Mouse (Mus musculus) right cerebral cortex, postnatal 25 days (tissue): ENCODE data around the gene Arl6ip4.

ENCODE experiments used
- DNase-seq: peaks from one replicate; pipeline ENCODE4 v3.0.0; 2022

The Arl6ip4 gene

GRCm38 (mm10) chr5:124095077-124095581 lies 20.8 kb upstream of the Arl6ip4 start:
- peak; percentile 38 for DNase-seq

GRCm38 (mm10) chr5:124095596-124096232 lies 20.2 kb upstream of the Arl6ip4 start, which contains the start of gene Abcb9:
Gene Abcb9 (minus strand): TSS chr5:124095798.
- peak; percentile 97 for DNase-seq

- DNase-seq, result no peak
These were observed 17.0 kb upstream of the Arl6ip4 start for GRCm38 (mm10) chr5:124098923-124099322.

GRCm38 (mm10) chr5:124100128-124101044 lies 15.5 kb upstream of the Arl6ip4 start:
- no peak for DNase-seq

GRCm38 (mm10) chr5:124102326-124102725 lies 13.6 kb upstream of the Arl6ip4 start:
- DNase-seq, result no peak

- DNase-seq, result no peak
These were observed 12.9 kb upstream of the Arl6ip4 start for GRCm38 (mm10) chr5:124103020-124103419.

GRCm38 (mm10) chr5:124103552-124103951 lies 12.3 kb upstream of the Arl6ip4 start:
- DNase-seq, result no peak

- no peak for DNase-seq
These were observed 4.7 kb upstream of the Arl6ip4 start for GRCm38 (mm10) chr5:124111077-124111741.

- peak; percentile 93 for DNase-seq
These were observed 4.0 kb upstream of the Arl6ip4 start, which contains the start of gene Ogfod2 for GRCm38 (mm10) chr5:124111742-124112497. Gene Ogfod2 (plus strand): TSS chr5:124112297.

GRCm38 (mm10) chr5:124112531-124112930 lies 3.4 kb upstream of the Arl6ip4 start:
- DNase-seq, result no peak

GRCm38 (mm10) chr5:124113030-124113429 lies 2.9 kb upstream of the Arl6ip4 start:
- DNase-seq, result peak; percentile 53

- DNase-seq, result no peak
These were observed 1.4 kb upstream of the Arl6ip4 start for GRCm38 (mm10) chr5:124114276-124115025.

GRCm38 (mm10) chr5:124115531-124115930 lies 358 bp upstream of the Arl6ip4 start:
- DNase-seq, result no peak

GRCm38 (mm10) chr5:124119204-124119603 lies 3.3 kb downstream of the Arl6ip4 start:
- no peak for DNase-seq

GRCm38 (mm10) chr5:124122357-124122756 lies 6.5 kb downstream of the Arl6ip4 start:
- no peak for DNase-seq

- no peak for DNase-seq
These were observed 9.2 kb downstream of the Arl6ip4 start for GRCm38 (mm10) chr5:124125093-124125492.

GRCm38 (mm10) chr5:124134261-124134660 lies 18.4 kb downstream of the Arl6ip4 start:
- DNase-seq, result no peak

GRCm38 (mm10) chr5:124138066-124138465 lies 22.2 kb downstream of the Arl6ip4 start:
- no peak for DNase-seq

GRCm38 (mm10) chr5:124149028-124149427 lies 33.1 kb downstream of the Arl6ip4 start:
- DNase-seq, result no peak

GRCm38 (mm10) chr5:124150895-124151294 lies 35.0 kb downstream of the Arl6ip4 start:
- no peak for DNase-seq

- no peak for DNase-seq
These were observed 36.8 kb downstream of the Arl6ip4 start for GRCm38 (mm10) chr5:124152734-124153133.

- no peak for DNase-seq
These were observed 40.1 kb downstream of the Arl6ip4 start for GRCm38 (mm10) chr5:124155943-124156342.
